Mouse (Mus musculus) hindbrain, embryonic 13.5 days (tissue): ENCODE data around the gene Gtf2h1. TPM values are rescaled to one million over a fixed set of nuclear protein-coding genes. Genes with fewer than 3 reads are reported as not detected.

Experiments
- ATAC-seq: fragments of 200-750 bp; cut with Nextera tagmentation; 2 replicates; pipeline ENCODE4 v1.8.0; 2017; ENCODE audit warnings: moderate TSS enrichment; ENCODE audit not compliant: low FRiP score
- H3K27ac ChIP-seq: fragments of 300-500 bp; sonication (generic); 2 replicates; pipeline ENCODE4 v1.5.1; 2015; ENCODE audit warnings: inconsistent platforms, mild to moderate bottlenecking, moderate library complexity
- H3K27me3 ChIP-seq: fragments of 300-500 bp; sonication (generic); 2 replicates; pipeline ENCODE4 v1.6.1; 2015; ENCODE audit warnings: mild to moderate bottlenecking, inconsistent platforms
- H3K36me3 ChIP-seq: fragments of 300-500 bp; sonication (generic); 2 replicates; pipeline ENCODE4 v1.6.1; 2015; ENCODE audit warnings: mild to moderate bottlenecking, inconsistent platforms
- H3K4me1 ChIP-seq: fragments of 300-500 bp; sonication (generic); replicated peaks from 2 replicates; pipeline ENCODE4 v1.6.1; 2015; ENCODE audit warnings: inconsistent platforms
- H3K4me2 ChIP-seq: fragments of 300-500 bp; sonication (generic); 2 replicates; pipeline ENCODE4 v1.6.1; 2015; ENCODE audit warnings: inconsistent platforms, mild to moderate bottlenecking, moderate library complexity
- H3K4me3 ChIP-seq: fragments of 300-500 bp; sonication (generic); 2 replicates; pipeline ENCODE4 v1.5.1; 2015; ENCODE audit warnings: mild to moderate bottlenecking, inconsistent platforms
- H3K9ac ChIP-seq: fragments of 300-500 bp; sonication (generic); 2 replicates; pipeline ENCODE4 v1.6.1; 2015; ENCODE audit warnings: mild to moderate bottlenecking, inconsistent platforms
- H3K9me3 ChIP-seq: fragments of 300-500 bp; sonication (generic); 2 replicates; pipeline ENCODE4 v1.6.1; 2016; ENCODE audit warnings: inconsistent platforms
- WGBS: fragments of 180-500 bp; shearing (Covaris S2); methylation state at CpG from one replicate; pipeline ENCODE4 v1.1.7; 2015; 5-methylcytosine and 5-hydroxymethylcytosine counted together
- polyA plus RNA-seq: library from polyadenylated mRNA; unstranded; fragments of >200 nt; fragmentation: Nextera tagmentation; extraction: Ambion mirVana; gene quantifications from 2 replicates; pipeline ENCODE4 v1.2.1, GENCODE M21; 2015

Gene Gtf2h1
- polyA plus RNA-seq, 1 experiment from 2014 or later: 44.2 TPM

GRCm38 (mm10) chr7:46833670-46834255 is 37.9 kb downstream of the Gtf2h1 start:
- H3K9me3 ChIP-seq: no peaks in the 10 kb centered on the region
- H3K36me3 ChIP-seq: no peaks in the 10 kb centered on the region
- WGBS: 89% methylated on average over 7 of the region's 7 CpGs
- H3K27me3 ChIP-seq: no peaks in the 10 kb centered on the region
- peaks cover 21% of the 10 kb centered on the region for H3K4me1 ChIP-seq
- no peak overlapping the region for H3K27ac ChIP-seq
- H3K4me3 ChIP-seq: no peak overlapping the region
- H3K4me2 ChIP-seq: no peak overlapping the region
- ATAC-seq: no peak
- no peak overlapping the region for H3K9ac ChIP-seq

- Histone ChIP-seq H3K27me3 (0 out of 2 replicates have a peak, but pooled peaks cover 3% of the 10 kb centered on the region), H3K9me3 (no peaks in the 10 kb centered on the region), H3K4me1 (peaks cover 29% of the 10 kb centered on the region), H3K27ac (no peak overlapping the region; the same call in 1 of the 2 replicates), H3K4me3 (no peak overlapping the region), H3K9ac (0 out of 2 replicates have a peak overlapping the region, but pooled peaks have one; percentile 49), H3K36me3 (no peaks in the 10 kb centered on the region), H3K4me2 (no peak overlapping the region)
- WGBS: 20% methylated on average over 11 of the region's 14 CpGs
- ATAC-seq: 0 out of 2 replicates have a peak, but pooled peaks have one; percentile 9
Measured at GRCm38 (mm10) chr7:46834994-46835610, 39.2 kb downstream of the Gtf2h1 start.

- Histone ChIP-seq H3K9me3 (no peaks in the 10 kb centered on the region), H3K27me3 (peaks cover 14% of the 10 kb centered on the region), H3K4me3 (no peak overlapping the region), H3K4me1 (peaks cover 29% of the 10 kb centered on the region), H3K4me2 (no peak overlapping the region), H3K27ac (no peak overlapping the region), H3K9ac (no peak overlapping the region), H3K36me3 (no peaks in the 10 kb centered on the region)
- no peak for ATAC-seq
- WGBS: 79% methylated on average over 5 of the region's 5 CpGs
Measured at GRCm38 (mm10) chr7:46836357-46836756, 40.5 kb downstream of the Gtf2h1 start.

DNA sequence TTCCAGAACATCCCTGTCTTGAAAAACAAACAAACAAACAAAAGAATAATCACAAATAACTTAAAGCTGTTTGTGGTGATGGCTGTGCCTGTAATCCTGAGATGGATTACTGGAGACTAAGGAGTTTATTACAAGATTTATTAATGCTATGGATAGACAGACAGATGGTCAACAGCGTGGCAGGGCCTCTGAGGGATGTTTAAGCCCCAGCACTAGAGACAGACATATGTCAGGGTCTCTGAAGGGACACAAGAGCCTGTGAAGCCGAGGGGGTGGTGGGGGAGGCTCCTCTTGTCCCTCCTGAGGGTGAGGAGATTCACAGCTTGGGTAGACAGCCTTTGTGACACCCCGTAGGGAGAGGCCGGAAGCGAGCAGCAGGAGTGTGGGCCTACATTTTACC is 41.2 kb downstream of the Gtf2h1 start:
- no peak overlapping the region for H3K9ac ChIP-seq
- WGBS: 39% methylated on average over 5 of the region's 5 CpGs
- ATAC-seq: no peak
- peaks cover 29% of the 10 kb centered on the region for H3K4me1 ChIP-seq
- no peak overlapping the region for H3K4me2 ChIP-seq
- no peak overlapping the region for H3K4me3 ChIP-seq
- H3K27ac ChIP-seq: no peak overlapping the region
- no peaks in the 10 kb centered on the region for H3K9me3 ChIP-seq
- H3K36me3 ChIP-seq: no peaks in the 10 kb centered on the region
- H3K27me3 ChIP-seq: peaks cover 16% of the 10 kb centered on the region

- 2% methylated on average over 8 of the region's 9 CpGs for WGBS
- no peaks in the 10 kb centered on the region for H3K9me3 ChIP-seq
- no peak overlapping the region for H3K9ac ChIP-seq
- H3K4me1 ChIP-seq: peaks cover 29% of the 10 kb centered on the region
- H3K36me3 ChIP-seq: no peaks in the 10 kb centered on the region
- ATAC-seq: peak; percentile 36; the same call in 1 of the 2 replicates
- peak overlapping the region; percentile 62 for H3K27ac ChIP-seq
- H3K27me3 ChIP-seq: peaks cover 20% of the 10 kb centered on the region
- no peak overlapping the region for H3K4me3 ChIP-seq
- no peak overlapping the region for H3K4me2 ChIP-seq
Measured at GRCm38 (mm10) chr7:46838104-46838671, 42.3 kb downstream of the Gtf2h1 start.

DNA sequence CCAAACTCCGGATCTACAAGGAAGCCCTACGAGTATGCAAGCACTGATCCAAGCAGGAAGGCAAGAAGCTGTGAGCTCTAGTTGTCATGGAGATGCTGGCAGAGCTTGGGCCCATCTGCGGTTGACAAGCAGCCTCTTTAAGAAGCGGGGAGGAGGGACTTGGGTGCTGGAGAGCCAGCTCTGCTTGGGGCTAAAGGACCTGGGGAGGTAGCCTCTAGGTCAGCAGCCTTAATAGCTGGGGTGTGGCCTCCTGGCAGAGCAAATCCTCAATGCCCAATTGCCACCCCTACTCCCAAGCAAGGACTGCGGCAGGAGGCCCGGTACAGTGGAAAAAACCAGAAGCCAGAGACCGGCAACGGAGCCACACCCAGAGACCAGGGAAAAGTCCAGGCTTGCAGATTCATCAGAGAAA is 43.0 kb downstream of the Gtf2h1 start:
- ATAC-seq: peak; percentile 43; the same call in 1 of the 2 replicates
- Histone ChIP-seq H3K9me3 (no peaks in the 10 kb centered on the region), H3K4me1 (peaks cover 29% of the 10 kb centered on the region), H3K27me3 (peaks cover 23% of the 10 kb centered on the region), H3K9ac (no peak overlapping the region), H3K36me3 (no peaks in the 10 kb centered on the region), H3K4me3 (no peak overlapping the region), H3K4me2 (peak overlapping the region; percentile 32), H3K27ac (0 out of 2 replicates have a peak overlapping the region, but pooled peaks have one; percentile 62)
- WGBS: 8% methylated on average over 8 of the region's 8 CpGs

DNA sequence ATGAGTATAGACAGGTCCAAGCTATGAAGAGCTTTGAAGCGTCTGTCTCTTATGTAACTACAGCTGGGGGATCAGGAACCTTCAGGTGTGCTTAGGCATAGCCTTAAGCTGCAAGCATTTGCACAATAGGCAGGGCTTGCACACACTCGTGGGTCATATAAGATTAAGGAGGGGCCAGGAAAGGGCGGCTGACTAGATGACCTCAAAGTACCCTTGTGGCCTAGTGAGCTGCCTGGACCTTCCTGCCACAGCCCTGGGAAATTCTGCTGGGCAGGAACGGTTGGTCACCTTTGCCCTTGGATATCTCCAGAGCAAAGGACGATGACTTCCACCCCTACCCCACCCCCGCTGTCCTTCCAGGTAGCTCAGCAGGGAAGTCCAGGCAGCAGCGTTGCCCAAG is 43.5 kb downstream of the Gtf2h1 start:
- Histone ChIP-seq H3K4me2 (no peak overlapping the region), H3K27ac (no peak overlapping the region)

DNA sequence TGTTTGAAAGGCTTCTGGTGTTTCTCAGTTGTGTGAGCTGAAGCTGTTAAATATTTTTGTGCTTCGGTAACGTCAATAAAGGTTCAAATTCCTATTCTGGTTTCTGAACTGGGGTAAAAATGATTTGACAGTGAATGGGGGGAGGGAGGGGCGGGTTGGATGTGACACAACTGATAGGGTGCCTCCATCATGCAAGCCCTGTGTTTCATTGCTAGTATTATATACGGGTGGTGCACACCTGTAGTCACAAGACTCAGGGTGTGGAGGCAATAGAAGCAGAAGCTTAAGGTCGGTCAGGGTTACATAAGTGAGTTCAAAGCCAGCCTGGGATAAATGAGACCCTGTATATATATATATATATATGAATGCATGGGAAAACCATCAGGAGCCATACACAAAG is 44.0 kb downstream of the Gtf2h1 start:
- Histone ChIP-seq H3K36me3 (no peaks in the 10 kb centered on the region), H3K9ac (no peak overlapping the region), H3K4me1 (peaks cover 29% of the 10 kb centered on the region), H3K27ac (no peak overlapping the region), H3K9me3 (no peaks in the 10 kb centered on the region), H3K4me3 (no peak overlapping the region), H3K4me2 (no peak overlapping the region), H3K27me3 (peaks cover 27% of the 10 kb centered on the region)
- no peak for ATAC-seq
- WGBS: 75% methylated on average over 5 of the region's 5 CpGs

More for the DNA sequence above, 43.5 kb downstream of the Gtf2h1 start:
- Histone ChIP-seq H3K27me3 (peaks cover 27% of the 10 kb centered on the region), H3K9ac (no peak overlapping the region), H3K9me3 (no peaks in the 10 kb centered on the region), H3K36me3 (no peaks in the 10 kb centered on the region), H3K4me1 (peaks cover 29% of the 10 kb centered on the region), H3K4me3 (no peak overlapping the region)
- 38% methylated on average over 7 of the region's 7 CpGs for WGBS
- ATAC-seq: no peak

DNA sequence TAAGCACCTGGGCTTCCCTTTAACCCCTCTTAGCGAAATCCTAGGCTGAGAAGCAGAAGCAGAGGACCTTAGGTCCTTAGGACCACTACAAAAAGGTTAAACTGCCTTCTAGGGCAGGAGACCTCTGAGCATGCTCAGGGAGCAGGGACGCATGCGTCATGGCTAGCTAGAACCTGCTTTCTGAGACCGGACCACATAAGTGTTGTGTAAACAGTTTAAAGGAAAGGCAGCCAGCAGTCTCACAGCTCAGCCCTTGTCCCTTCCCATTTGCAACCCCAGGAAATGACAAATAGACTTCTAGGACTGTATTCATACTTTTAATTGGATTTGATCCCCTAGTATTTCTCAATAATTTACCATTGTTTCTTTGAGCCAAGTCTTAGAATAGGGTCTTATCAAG is 44.4 kb downstream of the Gtf2h1 start:
- Histone ChIP-seq H3K36me3 (no peaks in the 10 kb centered on the region), H3K9ac (no peak overlapping the region), H3K27ac (no peak overlapping the region), H3K4me1 (peaks cover 29% of the 10 kb centered on the region), H3K9me3 (no peaks in the 10 kb centered on the region), H3K4me2 (no peak overlapping the region), H3K4me3 (no peak overlapping the region), H3K27me3 (peaks cover 27% of the 10 kb centered on the region)
- 59% methylated on average over 4 of the region's 4 CpGs for WGBS
- ATAC-seq: no peak

- Histone ChIP-seq H3K27me3 (peaks cover 27% of the 10 kb centered on the region), H3K4me3 (no peak within 1 kb of the TSS), H3K4me2 (no peak within 1 kb of the TSS), H3K36me3 (no peaks in the 10 kb centered on the region), H3K4me1 (peaks cover 27% of the 10 kb centered on the region), H3K9ac (no peak within 1 kb of the TSS), H3K9me3 (no peaks in the 10 kb centered on the region), H3K27ac (no peak within 1 kb of the TSS)
- 34% methylated on average over 6 of the region's 6 CpGs for WGBS
- ATAC-seq: no peak
Measured at GRCm38 (mm10) chr7:46840787-46841525, 45.1 kb downstream of the Gtf2h1 start, which contains the start of gene Ldha. Gene Ldha (plus strand): TSS chr7:46841475.

GRCm38 (mm10) chr7:46842278-46842677 is 46.4 kb downstream of the Gtf2h1 start:
- Histone ChIP-seq H3K4me3 (no peak overlapping the region), H3K36me3 (no peaks in the 10 kb centered on the region), H3K9me3 (no peaks in the 10 kb centered on the region), H3K4me1 (peaks cover 38% of the 10 kb centered on the region), H3K27ac (no peak overlapping the region), H3K4me2 (no peak overlapping the region), H3K27me3 (peaks cover 27% of the 10 kb centered on the region), H3K9ac (no peak overlapping the region)
- 34% methylated on average over 5 of the region's 5 CpGs for WGBS
- ATAC-seq: no peak

GRCm38 (mm10) chr7:46843576-46843975 is 47.7 kb downstream of the Gtf2h1 start:
- Histone ChIP-seq H3K4me1 (peaks cover 32% of the 10 kb centered on the region), H3K27ac (no peak overlapping the region), H3K36me3 (no peaks in the 10 kb centered on the region; the same call in 1 of the 2 replicates), H3K27me3 (peaks cover 27% of the 10 kb centered on the region), H3K4me3 (no peak overlapping the region), H3K4me2 (no peak overlapping the region), H3K9me3 (no peaks in the 10 kb centered on the region), H3K9ac (0 out of 2 replicates have a peak overlapping the region, but pooled peaks have one; percentile 4)
- WGBS: 88% methylated on average over 4 of the region's 4 CpGs
- ATAC-seq: no peak
